Mouse (Mus musculus) adrenal gland (tissue): ENCODE results near the gene Obscn.

Source experiments
- intact Hi-C: fragments of 180-260 bp; cut with DNase I; formaldehyde crosslinking; loops from one replicate; pipeline ENCODE4 v1.15.1; 2025

The Obscn gene

GRCm38 (mm10) chr11:59142962-59143361 lies 6.8 kb upstream of the Obscn start:
- intact Hi-C loops: no loop called here

GRCm38 (mm10) chr11:59141772-59142370 lies 5.7 kb upstream of the Obscn start:
- intact Hi-C loops: no loop called here

DNA sequence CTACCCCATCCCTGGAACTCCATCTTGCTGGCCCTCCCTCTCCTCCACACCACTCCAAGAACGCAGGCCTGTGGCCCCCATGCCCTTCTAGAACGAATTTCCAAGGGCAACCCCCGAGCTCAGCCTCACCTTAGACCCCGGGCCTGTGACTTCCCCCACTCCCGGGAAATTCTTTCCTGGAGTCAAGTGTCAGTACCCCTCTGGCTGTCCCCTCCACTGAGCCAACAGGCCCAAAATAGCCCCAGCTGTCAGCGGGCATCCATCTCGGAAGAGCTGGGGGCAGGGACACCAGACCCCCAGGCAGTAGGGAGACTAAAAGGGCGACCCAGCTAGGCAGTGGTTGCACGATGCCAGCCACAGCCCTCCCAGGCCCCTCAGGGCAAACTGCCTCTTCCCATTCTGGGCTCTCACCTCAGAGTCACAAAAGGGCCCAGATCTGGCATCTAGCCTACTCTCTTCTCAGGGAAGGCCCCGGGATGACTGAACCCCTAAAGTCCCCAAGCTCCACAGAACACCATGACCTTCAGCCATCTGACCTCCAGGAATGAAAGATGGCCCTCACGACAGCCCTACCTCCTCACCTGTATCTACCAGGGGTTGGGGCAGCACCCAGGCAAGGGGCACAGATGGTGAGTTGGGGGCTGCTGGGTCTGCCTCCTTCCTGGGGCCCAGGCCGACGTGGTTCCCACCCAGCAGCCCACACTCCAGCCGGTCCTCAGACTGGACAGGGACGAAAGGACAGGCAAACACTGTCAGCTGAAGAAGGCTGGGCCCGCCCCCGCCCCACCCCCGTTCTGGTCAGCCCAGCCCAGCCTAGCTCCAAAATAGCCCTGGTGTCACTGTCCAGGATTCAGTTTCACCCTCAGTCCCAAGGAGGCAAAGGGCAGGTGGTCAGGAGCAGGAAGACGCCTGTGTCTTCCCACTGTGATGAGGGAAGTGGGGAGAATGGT lies 2.6 kb upstream of the Obscn start:
- intact Hi-C loops: loop anchor here (5.0 kb wide), 1 partner anchor 37 kb away; no protein-coding TSS in a partner anchor

DNA sequence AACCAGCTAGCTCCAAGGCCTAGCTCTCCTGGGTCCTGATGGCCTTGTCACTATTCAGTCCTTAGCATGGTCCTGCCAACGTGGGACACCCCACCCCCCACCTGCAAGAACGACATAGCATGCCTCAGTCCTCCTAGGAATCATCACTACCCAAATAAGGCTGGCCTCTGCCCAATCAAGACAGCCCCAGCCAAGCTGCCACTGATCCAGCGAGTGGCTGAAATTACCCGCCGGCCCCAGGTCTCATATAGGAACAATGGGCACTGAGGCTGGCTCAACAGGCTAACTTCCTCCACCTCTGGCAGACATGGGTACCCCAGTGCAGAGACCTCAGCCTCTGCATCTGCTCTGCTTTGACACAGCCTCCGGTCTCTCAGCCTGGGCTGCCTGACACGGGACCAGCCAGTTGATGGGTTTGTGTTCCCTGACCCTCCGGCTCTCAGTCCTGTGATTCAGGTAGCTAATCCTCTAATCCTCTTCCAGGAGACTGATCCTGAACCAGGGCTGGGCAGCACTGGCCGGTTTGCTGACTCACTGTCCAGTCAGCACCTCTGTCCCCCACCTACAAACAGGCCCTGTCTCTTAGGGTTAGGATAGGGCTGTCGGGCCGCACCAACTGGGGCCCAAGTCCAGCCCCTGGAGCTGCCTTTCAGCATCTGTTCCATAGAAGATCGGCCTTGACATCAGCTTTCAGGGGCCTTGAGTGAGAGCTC lies 948 bp upstream of the Obscn start:
- intact Hi-C loops: loop anchor here (5.0 kb wide), 1 partner anchor 35 kb away; no protein-coding TSS in a partner anchor

DNA sequence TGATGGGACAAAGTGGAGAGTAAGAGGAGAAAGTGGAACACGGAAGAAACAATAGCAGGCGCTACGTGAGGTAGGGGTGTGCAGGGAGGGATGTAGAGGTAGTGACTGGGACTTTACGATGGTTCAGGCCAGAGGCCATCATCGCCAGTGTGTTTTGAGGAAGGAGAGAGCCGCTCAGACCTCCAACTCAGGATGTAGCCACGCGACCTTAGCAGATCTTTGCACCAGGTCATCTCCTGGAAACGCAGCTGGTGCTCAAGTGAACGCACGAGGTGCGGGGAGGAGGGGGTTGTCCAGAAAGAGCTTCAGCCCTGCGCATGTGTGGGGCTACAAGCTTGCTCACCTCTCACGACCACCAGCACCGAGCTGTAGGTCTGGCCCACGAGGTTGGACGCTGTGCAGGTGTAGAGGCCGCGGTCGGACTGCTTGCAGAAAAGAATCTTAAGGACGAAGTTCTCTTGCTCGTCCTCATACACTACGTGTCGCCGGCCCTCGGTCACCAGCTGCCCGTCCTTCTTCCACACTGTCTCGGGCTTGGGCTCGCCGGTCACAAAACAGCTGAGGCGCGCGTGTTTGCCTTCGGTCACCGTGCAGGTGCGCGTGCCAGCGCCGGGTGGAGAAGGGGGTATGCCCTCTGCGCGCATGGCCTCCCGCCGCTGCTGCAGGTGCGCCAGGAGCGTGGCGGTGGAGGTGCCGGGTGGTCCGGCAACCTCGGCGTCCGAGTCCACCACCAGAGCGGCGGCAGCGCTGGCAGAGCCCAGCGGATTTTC lies 966 bp downstream of the Obscn start:
- intact Hi-C loops: loop anchor here (5.0 kb wide), 1 partner anchor 33 kb away; no protein-coding TSS in a partner anchor

DNA sequence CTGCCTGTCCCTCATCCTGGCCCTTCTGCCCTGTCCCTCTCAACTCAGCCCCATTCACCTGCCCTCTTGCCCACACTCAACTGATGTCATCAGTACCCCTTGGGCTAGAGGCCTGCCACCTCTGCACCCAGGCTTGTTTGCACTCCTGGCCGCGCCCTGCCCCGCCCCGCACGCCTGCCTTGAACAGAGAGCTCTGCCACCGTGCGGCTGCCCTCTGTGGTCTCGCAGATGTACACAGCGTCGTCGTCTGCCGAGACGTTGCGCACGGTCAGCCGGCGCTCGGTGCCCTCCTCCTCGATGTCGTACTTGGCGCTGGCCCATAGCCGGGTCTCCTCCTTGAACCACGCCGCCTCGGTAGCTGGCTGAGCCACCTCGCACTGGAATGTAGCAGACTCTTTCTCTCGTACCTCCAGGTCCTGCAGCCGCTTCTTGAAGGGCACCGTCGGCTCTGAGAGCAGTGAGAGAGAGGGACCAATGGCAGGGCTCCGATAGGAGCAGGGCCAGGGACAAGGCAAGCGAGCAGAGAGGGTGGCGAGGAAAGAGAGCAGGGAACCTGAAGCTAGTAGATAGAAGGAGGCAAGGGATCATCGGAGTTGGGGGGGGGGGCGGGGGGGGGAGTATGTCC lies 1.7 kb downstream of the Obscn start:
- intact Hi-C loops: no loop called here

- intact Hi-C loops: no loop called here
These were observed 4.1 kb downstream of the Obscn start for GRCm38 (mm10) chr11:59132065-59132464.

DNA sequence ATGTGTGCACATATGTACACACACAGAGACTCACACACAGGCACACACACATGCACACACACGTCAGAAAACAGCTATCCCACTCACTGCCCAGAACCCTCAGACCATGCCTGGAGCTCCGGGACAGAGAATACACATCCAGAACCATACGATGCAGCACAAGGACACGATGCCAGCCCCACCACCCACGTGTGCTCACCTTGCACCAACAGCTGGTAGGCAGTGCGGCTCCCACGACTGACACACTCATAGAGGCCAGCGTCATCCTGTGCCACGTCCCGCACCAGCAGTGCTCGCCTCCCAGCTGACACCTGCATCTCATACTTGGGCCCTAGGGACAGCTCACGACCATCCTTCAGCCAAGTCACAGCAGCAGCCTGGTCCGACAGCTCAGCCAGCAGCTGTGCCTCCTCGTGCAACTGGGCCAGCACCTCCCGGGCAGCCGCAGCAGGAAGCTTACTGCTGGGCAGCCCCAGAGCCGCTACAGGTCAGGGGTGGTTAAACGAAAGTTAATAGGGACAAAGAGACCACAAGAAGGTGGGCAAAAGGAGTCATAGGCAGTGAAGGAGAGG lies 4.8 kb downstream of the Obscn start:
- intact Hi-C loops: no loop called here

GRCm38 (mm10) chr11:59130782-59131181 lies 5.4 kb downstream of the Obscn start:
- intact Hi-C loops: no loop called here

- intact Hi-C loops: no loop called here
These were observed 30.3 kb downstream of the Obscn start for GRCm38 (mm10) chr11:59105945-59106344.

DNA sequence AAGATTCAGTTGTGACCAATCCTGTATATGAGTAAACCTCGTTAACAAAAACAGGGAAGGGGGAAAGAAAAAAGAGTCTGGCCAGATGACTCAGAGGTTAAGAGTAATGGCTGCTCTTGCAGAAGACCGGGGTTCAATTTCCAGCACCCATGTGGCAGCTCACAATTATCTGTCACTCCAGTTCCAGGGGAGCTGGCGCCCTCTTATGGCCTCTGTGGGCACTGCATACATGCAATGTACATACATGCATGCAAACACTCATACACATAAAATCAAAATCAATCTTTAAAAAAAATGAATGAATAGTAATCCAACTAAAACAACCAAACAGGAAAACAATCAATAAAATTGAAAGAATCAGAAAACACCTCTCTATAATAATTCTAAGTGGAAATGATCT lies 33.9 kb downstream of the Obscn start:
- intact Hi-C loops: loop anchor here (5.0 kb wide), 1 partner anchor 35 kb away; the partner anchor contains the start of gene Obscn

DNA sequence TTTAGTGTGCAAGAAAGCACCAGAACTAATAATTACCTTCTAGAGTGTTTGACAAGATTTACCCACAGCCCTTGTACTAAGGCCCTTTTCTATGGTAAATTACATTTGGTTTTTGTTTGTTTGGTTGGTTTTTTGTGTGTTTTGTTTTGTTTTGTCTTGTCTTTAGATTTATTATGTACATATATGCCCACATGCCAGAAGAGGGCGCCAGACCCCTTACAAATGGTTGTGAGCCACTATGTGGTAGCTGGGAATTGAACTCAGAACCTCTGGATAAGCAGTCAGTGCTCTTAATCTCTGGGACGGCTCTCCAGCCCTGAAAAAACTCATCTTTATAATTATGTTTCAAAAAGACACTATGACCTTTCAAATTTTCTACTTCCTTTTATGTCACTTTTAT lies 37.9 kb downstream of the Obscn start:
- intact Hi-C loops: loop anchor here (5.0 kb wide), 2 partner anchors 84 to 194 kb away; partner anchors contain the start of genes Gjc2 and Wnt3a

DNA sequence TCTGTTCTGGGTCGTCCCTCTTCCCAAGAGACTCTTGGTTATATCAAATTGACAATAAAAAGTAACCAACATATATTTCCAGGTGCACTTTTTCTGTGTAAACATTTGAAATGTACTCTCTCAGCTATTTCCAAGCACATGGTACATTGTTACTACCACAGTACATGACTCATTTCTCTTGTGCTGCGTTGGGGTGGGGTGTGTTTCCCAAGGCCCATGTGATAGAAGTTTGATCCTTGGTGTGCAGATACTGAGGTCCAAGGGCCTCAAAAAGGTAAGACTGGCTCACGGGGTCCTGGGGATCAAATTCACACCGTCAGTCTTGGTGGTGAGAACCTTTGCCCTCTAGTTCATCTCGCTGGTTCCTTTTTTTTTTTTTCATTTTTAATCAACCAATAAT lies 38.4 kb downstream of the Obscn start:
- intact Hi-C loops: loop anchor here (5.0 kb wide), 2 partner anchors 85 to 195 kb away; partner anchors contain the start of genes Gjc2 and Wnt3a

DNA sequence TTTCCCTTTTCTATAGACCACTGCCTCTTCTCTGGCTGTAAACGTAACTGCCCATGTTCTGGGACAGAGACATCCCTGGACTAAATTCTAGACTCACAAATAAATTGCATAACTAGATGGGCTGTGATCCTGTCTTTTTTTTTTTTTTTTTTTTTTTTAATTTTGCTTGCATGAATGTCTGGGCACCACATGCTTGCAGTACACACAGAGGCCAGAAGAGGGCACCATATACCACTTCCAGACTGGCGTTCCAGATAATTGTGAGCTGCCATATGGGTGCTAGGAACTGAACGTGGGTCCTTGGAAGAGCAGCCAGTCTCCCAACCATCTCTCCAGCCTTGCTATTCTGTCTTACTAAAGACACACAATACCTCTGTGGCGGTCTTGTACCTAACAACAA lies 42.0 kb downstream of the Obscn start:
- intact Hi-C loops: no loop called here

GRCm38 (mm10) chr11:59087581-59087980 lies 48.6 kb downstream of the Obscn start:
- intact Hi-C loops: no loop called here

- intact Hi-C loops: no loop called here
These were observed 51.0 kb downstream of the Obscn start for GRCm38 (mm10) chr11:59085200-59085599.

DNA sequence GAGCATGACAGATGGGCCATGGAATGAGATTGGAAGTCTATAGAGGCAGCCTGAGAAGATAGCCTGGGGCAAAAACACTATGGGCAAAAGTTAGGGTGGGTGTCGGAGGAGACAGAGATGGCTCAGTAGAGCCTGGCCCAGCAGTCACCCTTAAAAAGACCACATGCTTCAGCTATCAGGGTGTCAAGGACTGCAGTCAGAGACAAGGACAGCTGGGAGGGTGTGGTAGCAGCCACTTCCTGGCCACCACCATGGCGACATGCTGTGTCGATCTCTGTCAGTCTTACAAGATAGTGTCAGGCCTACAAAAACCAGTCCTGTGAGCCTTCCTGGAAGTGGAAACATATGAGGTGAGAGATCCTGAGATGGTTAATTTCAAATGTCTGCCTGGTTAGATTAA lies 53.1 kb downstream of the Obscn start:
- intact Hi-C loops: no loop called here

DNA sequence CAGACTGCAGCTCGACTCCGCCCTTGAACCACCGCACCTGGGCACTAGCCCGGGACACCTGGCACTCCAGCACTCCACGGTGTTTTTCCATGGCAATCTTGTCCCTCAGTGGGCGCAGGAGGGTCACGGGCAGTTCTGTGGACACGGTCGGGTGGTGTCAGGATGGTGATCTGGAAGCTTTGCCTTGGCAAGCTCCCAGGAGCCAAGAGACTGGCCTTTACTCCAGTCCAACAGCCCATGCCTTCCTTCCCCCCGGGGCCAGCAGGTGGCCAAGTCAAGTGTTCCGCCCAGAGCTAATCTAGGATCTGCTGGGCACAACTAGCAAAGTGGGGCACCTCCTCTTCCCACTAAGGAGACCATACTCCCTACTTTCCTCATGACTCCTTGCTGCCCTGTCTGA lies 57.9 kb downstream of the Obscn start:
- intact Hi-C loops: no loop called here

DNA sequence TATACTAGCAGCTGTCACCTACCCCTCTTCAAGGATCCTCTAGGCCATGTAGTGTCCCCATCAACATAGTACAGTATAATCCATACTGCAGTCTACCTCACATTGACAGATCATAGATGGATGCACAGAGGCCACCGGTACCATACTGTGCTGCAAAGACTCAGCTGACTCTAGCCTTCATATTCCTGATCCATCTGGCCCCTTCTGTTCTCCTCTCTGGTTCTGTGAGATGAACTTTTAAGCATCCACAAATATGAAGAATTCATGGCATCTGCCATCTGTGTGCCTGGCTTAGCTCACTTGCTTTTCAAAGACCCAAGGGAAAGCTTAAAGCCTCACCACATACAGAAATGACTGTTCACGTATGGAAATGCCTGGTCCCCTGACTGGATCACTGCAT lies 65.9 kb downstream of the Obscn start:
- intact Hi-C loops: no loop called here

DNA sequence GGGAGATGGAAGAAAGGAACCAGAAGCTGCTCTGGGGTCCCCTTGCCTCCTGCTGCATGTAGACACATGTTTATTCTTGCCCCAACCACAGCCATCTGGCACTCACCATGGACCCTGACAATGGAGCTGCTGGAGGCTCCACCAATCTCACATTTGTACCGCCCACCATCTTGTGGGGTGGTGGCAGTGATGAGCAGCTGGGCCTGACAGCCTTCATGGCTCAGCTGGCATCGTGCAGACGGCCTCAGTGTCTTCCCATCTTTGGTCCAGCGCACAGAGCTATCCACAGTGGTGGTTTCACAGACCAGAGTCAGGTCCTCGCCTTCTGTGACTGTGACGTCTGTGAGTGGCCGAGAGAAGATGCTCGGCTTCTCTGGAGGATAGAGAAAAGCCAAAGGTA lies 67.3 kb downstream of the Obscn start:
- intact Hi-C loops: no loop called here
